ENCODE assay signal across 11 mouse cellular contexts in genomic region chr17:17654997-17655828, GRCm38 (mm10). TPM values are rescaled to one million over a fixed set of nuclear protein-coding genes. Genes with fewer than 3 reads are reported as not detected.
A peak's percentile ranks its signal among the peaks of the same experiment; 100 is the strongest.
DNase-seq lines count a peak whose midpoint lies in the region; ATAC-seq and TF ChIP-seq lines count a peak whose summit lies in the region.
"Had no signal": no experiment of that assay in that cellular context is flagged by ENCODE, and none has a peak within 500 bp of the region (broad histone marks: within the 10 kb centered on the region; RNA-seq: fewer than 3 reads in every experiment).

No protein-coding gene starts in this region.

- no peaks in the 10 kb centered on the region for H3K4me1 ChIP-seq in limb, embryonic 14.5 days (ENCODE audit: control insufficient read depth, insufficient read depth, low read length)
- no peaks in the 10 kb centered on the region for H3K4me1 ChIP-seq in neural tube, embryonic 15.5 days

- no peaks in the 10 kb centered on the region for H3K27me3 ChIP-seq in limb, embryonic 14.5 days (ENCODE audit: control insufficient read depth, insufficient read depth, low read length)
- H3K27me3 ChIP-seq in neural tube, embryonic 15.5 days (replicated peaks): no peaks in the 10 kb centered on the region

- peak overlapping the region; percentile 24; the same call in 1 of the 2 replicates for H3K4me2 ChIP-seq in limb, embryonic 14.5 days (replicated peaks; ENCODE audit: low read depth, low read length, severe bottlenecking)
- H3K4me2 ChIP-seq in neural tube, embryonic 15.5 days: peak overlapping the region; percentile 36

- intact Hi-C loops in heart, postnatal 36 days (cut with DNase I): no loop called here

- ATAC-seq in limb, embryonic 14.5 days (ENCODE audit: low FRiP score, low read depth): no peak
- ATAC-seq in neural tube, embryonic 15.5 days (ENCODE audit: low FRiP score): no peak

- H3K4me3 ChIP-seq in limb, embryonic 14.5 days (replicated peaks; ENCODE audit: low read length): 0 out of 2 replicates have a peak overlapping the region, but pooled peaks have one; percentile 5
- no peak overlapping the region for H3K4me3 ChIP-seq in neural tube, embryonic 15.5 days (replicated peaks)

- peak; percentile 40 for DNase-seq in heart, adult 11 months
- DNase-seq in heart, postnatal 36 days: no peak
- DNase-seq in retina, postnatal 1 day: peak; percentile 20
- DNase-seq in retina, embryonic 14.5 days (ENCODE audit: low spot score): no peak
- no peak for DNase-seq in limb, embryonic 14.5 days (ENCODE audit: low spot score)
- DNase-seq in lung, postnatal 25 days (ENCODE audit: low spot score): no peak
- no peak for DNase-seq in layer of hippocampus, adult 11-12 months (ENCODE audit: low spot score)
- DNase-seq: adrenal gland, adult 2 months; B cell, adult 2 months; spleen, adult 18-20 months had no signal

- no peak for TF ChIP-seq POLR2A in limb, embryonic 14.5 days (IDR thresholded peaks at IDR 0.05; ENCODE audit: borderline replicate concordance, extremely low read depth, insufficient read depth, insufficient read length)

- no peaks in the 10 kb centered on the region for H3K36me3 ChIP-seq in limb, embryonic 14.5 days (ENCODE audit: control insufficient read depth, insufficient read depth, low read length)
- H3K36me3 ChIP-seq in neural tube, embryonic 15.5 days: no peaks in the 10 kb centered on the region

- H3K9ac ChIP-seq in limb, embryonic 14.5 days (ENCODE audit: low read depth, low read length, severe bottlenecking): no peak overlapping the region
- no peak overlapping the region for H3K9ac ChIP-seq in neural tube, embryonic 15.5 days (replicated peaks)

- H3K9me3 ChIP-seq in limb, embryonic 14.5 days (ENCODE audit: control insufficient read depth, low read length): no peaks in the 10 kb centered on the region
- no peaks in the 10 kb centered on the region for H3K9me3 ChIP-seq in neural tube, embryonic 15.5 days (replicated peaks)

- H3K27ac ChIP-seq in limb, embryonic 14.5 days (replicated peaks; ENCODE audit: low read depth, low read length): no peak overlapping the region
- H3K27ac ChIP-seq in neural tube, embryonic 15.5 days (replicated peaks): no peak overlapping the region

- WGBS in limb, embryonic 14.5 days: 10% methylated on average over 10 of the region's 10 CpGs
- WGBS in neural tube, embryonic 15.5 days: 9% methylated on average over 10 of the region's 10 CpGs

RNA-seq across cellular contexts. Expression of gene Lnpep, which starts 30.4 kb away (rescaled TPM):
- total RNA-seq in heart, postnatal 36 days (2021): 100 to 1,000 TPM; 177 to 190 TPM
- 14.0 and 15.1 TPM in 2 replicates for polyA plus RNA-seq in limb, embryonic 14.5 days (2012; rRNA removed)
- polyA plus RNA-seq in limb, embryonic 14.5 days (2014; fragmentation: Nextera tagmentation; extraction: Ambion mirVana): 10.5 and 11.8 TPM in 2 replicates
- polyA plus RNA-seq in neural tube, embryonic 15.5 days (2015; fragmentation: Nextera tagmentation; extraction: Ambion mirVana): 8.7 and 9.0 TPM in 2 replicates

RNA-seq across cellular contexts. Expression of gene Vmn2r90, which starts 48.3 kb away (rescaled TPM):
- not detected for total RNA-seq in heart, postnatal 36 days (2021)
- 0.03 TPM in 1 of 2 replicates, not detected in the other for polyA plus RNA-seq in limb, embryonic 14.5 days (2012; rRNA removed)
- polyA plus RNA-seq in limb, embryonic 14.5 days (2014; fragmentation: Nextera tagmentation; extraction: Ambion mirVana): not detected in 2 replicates
- not detected in 2 replicates for polyA plus RNA-seq in neural tube, embryonic 15.5 days (2015; fragmentation: Nextera tagmentation; extraction: Ambion mirVana)
- total RNA-seq: adrenal gland, adult 2 months had no signal
- polyA plus RNA-seq: adrenal gland, adult 2 months had no signal

Comparison
In these comparisons a context has a peak if more than half of its experiments do, and no peak if none do; other contexts are left out.
1. DNase-seq: peak in heart, adult 11 months (single experiment) and retina, postnatal 1 day (single experiment); none in heart, postnatal 36 days (0 of 2), retina, embryonic 14.5 days (single experiment), limb, embryonic 14.5 days (single experiment), lung, postnatal 25 days (single experiment) and layer of hippocampus, adult 11-12 months (single experiment).